Mouse (Mus musculus) gastrocnemius, adult 2 months (tissue): ENCODE results near the gene Vps53. TPM values are rescaled to one million over a fixed set of nuclear protein-coding genes. Genes with fewer than 3 reads are reported as not detected.
"Not testable (repeated sequence)": the region's sequence is repeated elsewhere in the genome, so short reads cannot be mapped to it uniquely, and the experiment has no call there.

Source experiments
- DNase-seq: peaks from one replicate; pipeline ENCODE4 v3.0.0; 2022
- H3K27ac ChIP-seq: fragments of 200-600 bp; 2 replicates; pipeline ENCODE4 v1.8.1; 2022; ENCODE audit warnings: mild to moderate bottlenecking
- H3K4me3 ChIP-seq: fragments of 200-600 bp; 2 replicates; pipeline ENCODE4 v1.8.1; 2022; ENCODE audit warnings: mild to moderate bottlenecking, moderate library complexity
- CTCF ChIP-seq: fragments of 200-600 bp; IDR thresholded peaks from 2 replicates; pipeline ENCODE4 v1.8.1; 2022; ENCODE audit warnings: antibody characterized with exemption, mild to moderate bottlenecking, moderate library complexity
- intact Hi-C: fragments of 180-260 bp; cut with DNase I; formaldehyde crosslinking; loops from one replicate; pipeline ENCODE4 v1.15.1; 2025
- long read RNA-seq, 2 experiments: library from polyadenylated mRNA; stranded (forward); transcript quantifications; one replicate each; pipeline ENCODE4 v2.0.0; 2021
- total RNA-seq, 2 experiments: library from RNA; stranded (reverse); gene quantifications; 2 replicates each; pipeline ENCODE4 v1.2.3; 2021

Gene Vps53
- 10 to 100 TPM; 22.0 to 22.1 TPM for total RNA-seq
- long read RNA-seq, experiment 1, transcript Vps53-201 (22 exons, 2,833 nt) = major isoform, 15 of 20 reads
- long read RNA-seq, experiment 1, partial matches to known transcripts = 2 of 20 reads
- long read RNA-seq, experiment 1, other reads (novel, unspliced or antisense) = 1 of 20 reads
- long read RNA-seq, experiment 2, transcript Vps53-201 (22 exons, 2,833 nt) = major isoform, 7 of 10 reads
- long read RNA-seq, experiment 2, partial matches to known transcripts = 0 of 10 reads
- long read RNA-seq, experiment 2, other reads (novel, unspliced or antisense) = 0 of 10 reads

DNA sequence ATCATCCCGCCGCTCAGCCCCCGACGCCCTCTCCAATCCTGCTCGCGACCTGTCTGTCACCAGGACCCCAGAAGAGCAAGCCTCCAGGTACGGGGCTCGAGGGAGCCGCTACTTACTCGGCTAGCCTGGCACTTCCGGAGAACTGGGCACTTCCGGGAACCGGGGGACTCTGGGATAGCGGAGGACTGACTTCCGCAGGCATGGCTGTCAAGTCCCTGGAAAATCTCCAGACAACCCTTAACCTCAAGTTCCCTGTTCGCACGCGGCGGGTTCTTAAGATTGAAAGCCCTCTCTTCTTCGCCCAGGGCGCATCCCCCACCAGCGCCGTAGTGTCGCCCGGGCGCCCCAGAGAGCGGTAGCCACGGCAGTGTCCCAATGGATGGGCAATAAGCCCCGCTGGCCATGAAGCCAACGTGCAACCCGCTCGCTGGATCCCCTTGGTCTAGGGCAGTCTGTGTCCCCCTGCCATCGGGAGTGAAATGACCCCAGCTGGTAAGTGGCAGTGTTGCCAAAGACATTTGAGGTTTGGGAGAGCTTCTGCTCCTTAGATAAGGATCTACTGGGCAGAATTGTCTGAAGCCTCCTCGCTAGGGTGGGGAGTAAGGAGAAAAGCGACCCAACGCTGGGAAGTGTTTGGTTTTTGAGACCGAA is at the start of gene Vps53, which contains the start of gene Fam57a:
Gene Vps53 (minus strand): TSS at position 153 of the 651 bp plus-strand sequence.
Gene Fam57a (plus strand): TSS at position 177 of the 651 bp plus-strand sequence.
- peak; percentile 92 for DNase-seq
- intact Hi-C loops = loop anchor here (2.0 to 5.0 kb wide), 3 partner anchors 21 to 228 kb away; partner anchors contain the start of genes Dbil5, Gemin4 and Timm22
- no peak for TF ChIP-seq CTCF
- peak within 1 kb of the TSS; percentile 92 for H3K27ac ChIP-seq
- H3K4me3 ChIP-seq = peak within 1 kb of the TSS; percentile 84

DNA sequence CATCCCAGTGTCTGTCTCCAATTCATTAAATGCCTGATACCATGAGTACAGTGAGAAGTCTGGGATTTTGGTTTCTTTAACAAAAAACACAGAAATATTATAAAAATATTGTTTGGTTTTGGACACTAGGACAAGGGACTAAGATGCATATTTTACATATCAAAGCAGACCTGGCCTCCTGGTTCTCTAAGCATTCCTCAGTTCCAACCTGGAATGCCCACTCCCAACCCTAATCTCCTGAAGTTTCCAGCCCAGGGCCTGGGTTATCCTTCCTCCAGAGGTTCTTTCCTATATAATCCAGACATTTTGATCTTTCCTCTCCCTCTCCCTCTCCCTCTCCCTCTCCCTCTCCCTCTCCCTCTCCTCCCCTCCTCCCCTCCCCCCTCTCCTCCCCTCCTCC is 45.6 kb upstream of the Vps53 start:
- intact Hi-C loops = no loop called here

DNA sequence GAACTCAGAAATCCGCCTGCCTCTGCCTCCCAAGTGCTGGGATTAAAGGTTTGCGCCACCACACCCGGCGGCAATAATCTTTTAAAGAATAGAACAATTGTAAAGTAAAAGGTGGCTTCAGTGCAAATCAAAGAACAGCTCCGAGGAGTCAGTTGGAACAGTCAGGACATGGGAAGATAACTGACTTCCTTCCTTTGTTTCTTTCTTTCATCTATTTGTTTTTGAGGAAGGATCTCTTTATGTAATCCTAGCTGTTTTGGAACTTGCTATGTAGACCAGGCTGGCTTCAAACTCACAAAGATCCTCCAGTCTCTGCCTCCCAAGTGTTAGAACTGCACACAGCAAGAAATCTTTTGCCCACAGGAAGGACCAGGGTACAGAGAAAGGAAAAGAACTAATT is 45.2 kb upstream of the Vps53 start:
- Histone ChIP-seq H3K27ac (no peak overlapping the region), H3K4me3 (no peak overlapping the region)
- TF ChIP-seq CTCF = no peak
- DNase-seq = no peak
- intact Hi-C loops = no loop called here

More for the DNA sequence above, 45.6 kb upstream of the Vps53 start:
- H3K27ac ChIP-seq = no peak overlapping the region
- TF ChIP-seq CTCF = no peak
- H3K4me3 ChIP-seq = no peak overlapping the region
- no peak for DNase-seq

- peak within 1 kb of the TSS; percentile 80 for H3K4me3 ChIP-seq
- intact Hi-C loops = loop anchor here (2.0 to 5.0 kb wide), 2 partner anchors 37 to 130 kb away; no protein-coding TSS in a partner anchor
- peak; percentile 98 for DNase-seq
- peak; percentile 96 for TF ChIP-seq CTCF
- peak within 1 kb of the TSS; percentile 92 for H3K27ac ChIP-seq
Observed at GRCm38 (mm10) chr11:76217390-76217800, 37.9 kb upstream of the Vps53 start, which contains the start of the genes Dbil5 and Gemin4. TSS of gene Dbil5 (plus strand) at chr11:76217608. TSS of gene Gemin4 (minus strand) at chr11:76217664.

DNA sequence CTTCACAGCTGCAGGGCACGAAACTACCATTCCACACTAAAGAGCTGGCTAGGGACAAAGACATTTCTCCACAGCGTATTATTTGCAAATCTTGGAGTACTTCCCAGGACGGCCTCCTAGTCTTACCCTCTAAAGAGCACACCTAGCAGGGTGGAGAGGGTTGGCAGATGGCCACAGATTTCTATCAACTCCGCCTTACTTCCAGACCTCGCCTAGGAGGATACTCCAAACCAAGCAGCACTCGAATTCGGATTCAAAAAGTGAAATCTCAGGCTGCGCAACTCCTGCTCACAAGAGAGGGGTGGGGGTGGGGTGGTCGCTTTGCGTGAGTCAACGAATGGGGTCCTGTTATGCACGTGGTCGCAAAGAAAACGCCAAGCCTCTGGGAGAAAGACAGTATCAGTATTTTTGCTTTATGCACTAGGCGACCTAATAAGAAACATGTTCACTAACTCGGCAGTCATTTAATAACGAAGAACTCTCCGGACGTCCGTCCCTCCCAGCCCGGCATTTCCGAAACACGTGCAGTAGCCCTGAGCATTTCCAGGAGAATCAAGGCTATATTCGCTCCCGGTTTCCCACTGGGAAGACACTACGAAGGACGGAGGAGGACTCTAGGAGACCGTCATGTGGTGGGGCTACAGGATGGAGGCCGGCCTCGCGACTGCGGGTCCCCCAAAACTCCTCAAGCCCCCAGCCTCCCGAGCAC is 37.4 kb upstream of the Vps53 start:
- DNase-seq = peak; percentile 35
- intact Hi-C loops = loop anchor here (2.0 to 5.0 kb wide), 2 partner anchors 36 to 130 kb away; no protein-coding TSS in a partner anchor
- no peak for TF ChIP-seq CTCF
- Histone ChIP-seq H3K27ac (peak overlapping the region; percentile 92), H3K4me3 (peak overlapping the region; percentile 80)

DNA sequence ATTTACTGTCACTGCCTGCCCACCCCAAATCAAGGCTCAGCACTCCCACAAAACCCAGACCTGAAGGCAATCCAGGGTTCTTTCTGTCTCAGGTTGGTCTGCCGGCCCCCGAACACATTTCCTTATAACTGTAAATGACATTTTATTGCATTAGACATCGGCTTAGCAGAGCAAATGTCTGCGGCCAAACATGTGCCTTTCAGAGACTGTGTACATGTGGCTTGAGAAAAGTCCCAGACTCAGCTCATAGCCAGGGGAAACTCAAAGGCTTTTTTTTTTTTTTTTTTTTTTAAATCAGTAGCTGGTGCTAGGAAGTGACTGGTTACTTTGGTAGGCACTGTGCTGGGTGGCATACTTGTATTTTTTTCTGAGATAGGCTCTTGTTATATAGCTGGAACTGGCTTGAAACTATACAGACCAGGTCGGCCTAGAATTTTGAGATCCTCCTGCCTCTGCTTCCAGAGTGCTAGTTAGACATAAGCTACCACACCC is 36.6 kb upstream of the Vps53 start:
- TF ChIP-seq CTCF = no peak
- Histone ChIP-seq H3K27ac (peak overlapping the region; percentile 92), H3K4me3 (peak overlapping the region; percentile 80; the same call in 1 of the 2 replicates)
- intact Hi-C loops = loop anchor here (2.0 to 5.0 kb wide), 2 partner anchors 35 to 129 kb away; no protein-coding TSS in a partner anchor
- DNase-seq = no peak

DNA sequence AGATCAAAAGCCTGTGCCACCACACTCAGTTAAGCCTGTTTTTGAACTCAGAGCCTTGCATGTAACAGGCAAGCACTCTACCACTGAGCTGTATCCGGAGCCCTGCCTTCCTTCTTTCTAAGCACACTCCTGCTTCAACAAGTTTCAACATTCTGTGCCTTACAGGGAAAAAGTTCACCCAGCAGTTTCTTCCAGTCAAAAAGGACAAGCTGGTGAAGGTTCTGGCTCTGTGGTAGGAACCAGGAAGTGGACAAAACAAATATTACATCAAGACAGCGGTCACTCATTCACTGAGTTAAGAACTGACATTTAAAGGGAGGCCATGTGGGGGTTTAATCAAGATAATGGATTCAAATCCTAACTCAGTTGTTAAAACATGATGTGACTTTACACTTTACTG is 35.6 kb upstream of the Vps53 start:
- DNase-seq = no peak
- no peak for TF ChIP-seq CTCF
- Histone ChIP-seq H3K27ac (no peak overlapping the region), H3K4me3 (no peak overlapping the region)
- intact Hi-C loops = loop anchor here (5.0 kb wide), 1 partner anchor 128 kb away; no protein-coding TSS in a partner anchor

- intact Hi-C loops = no loop called here
- DNase-seq = no peak
- H3K27ac ChIP-seq = no peak overlapping the region
- no peak for TF ChIP-seq CTCF
- H3K4me3 ChIP-seq = no peak overlapping the region
Observed at GRCm38 (mm10) chr11:76213841-76214240, 34.4 kb upstream of the Vps53 start.

DNA sequence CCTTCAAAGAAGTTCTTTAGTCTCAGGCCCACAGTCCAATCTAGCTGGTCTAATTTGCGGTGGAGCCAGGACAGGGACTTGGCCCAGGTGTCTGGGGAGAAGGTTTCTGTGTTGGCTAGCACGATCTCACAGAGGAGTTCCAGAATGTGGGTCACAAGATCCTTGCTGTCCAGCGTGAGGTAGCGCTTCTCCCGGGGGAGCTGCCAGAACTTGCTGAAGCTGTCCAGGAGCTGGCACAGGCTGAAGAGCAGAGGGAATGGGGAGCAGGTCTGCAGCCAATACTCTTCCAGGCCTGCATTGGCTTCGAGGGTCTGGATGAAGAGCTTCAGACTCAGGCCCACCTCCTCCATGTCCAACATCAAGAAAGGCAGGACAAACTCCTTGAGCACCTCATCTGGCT is 32.1 kb upstream of the Vps53 start:
- intact Hi-C loops, H3K4me3 ChIP-seq: not testable (repeated sequence)
- H3K27ac ChIP-seq = peak overlapping the region; percentile 38; the same call in 1 of the 2 replicates
- DNase-seq = peak; percentile 76

GRCm38 (mm10) chr11:76210228-76210985 is 31.0 kb upstream of the Vps53 start:
- no peak overlapping the region for H3K4me3 ChIP-seq
- no peak for DNase-seq
- no peak overlapping the region for H3K27ac ChIP-seq
- intact Hi-C loops = no loop called here
- no peak for TF ChIP-seq CTCF

GRCm38 (mm10) chr11:76206793-76207192 is 27.3 kb upstream of the Vps53 start:
- TF ChIP-seq CTCF = no peak
- no peak overlapping the region for H3K27ac ChIP-seq
- H3K4me3 ChIP-seq = no peak overlapping the region
- DNase-seq = no peak
- intact Hi-C loops = no loop called here
